In the genomic region with DNA sequence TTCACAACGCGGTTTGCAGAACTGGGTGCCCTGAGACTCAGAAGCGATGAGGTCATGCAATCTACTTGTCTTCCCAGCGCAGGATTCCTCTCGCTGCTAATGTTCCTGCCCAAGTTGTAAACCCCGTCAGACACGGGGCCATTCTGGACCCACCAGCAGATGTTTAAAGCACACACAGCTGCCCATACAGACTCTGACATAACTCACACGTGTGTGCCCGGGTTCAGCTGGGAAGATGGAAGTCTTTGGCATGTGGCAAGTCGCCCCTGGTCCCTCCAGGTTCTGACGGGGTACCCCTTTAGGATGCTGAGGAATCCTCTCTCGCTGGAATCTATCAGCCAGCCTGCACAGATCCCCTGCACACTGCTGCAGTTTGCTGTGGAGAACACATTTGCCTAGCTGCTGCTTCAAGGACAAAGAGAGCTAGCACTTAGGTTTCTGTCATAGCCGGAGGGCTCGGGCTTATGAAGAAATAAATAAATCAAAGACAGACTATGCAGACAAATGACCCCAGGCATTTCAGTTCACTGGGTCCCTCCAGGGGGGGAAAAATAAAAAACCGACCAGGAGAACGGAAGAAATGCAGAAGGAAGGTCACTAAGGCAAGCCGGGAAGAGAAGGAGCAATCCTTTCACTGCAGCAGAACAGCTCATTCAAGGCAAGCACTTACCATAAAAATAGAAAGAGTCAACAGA, we compare ENCODE assay signal across 8 mouse cellular contexts.
DNase-seq lines count a peak whose midpoint lies in the region; ATAC-seq lines count a peak whose summit lies in the region.

No protein-coding gene starts in this region.

- H3K27ac ChIP-seq in heart, embryonic 14.5 days (replicated peaks in 1 of 2; ENCODE audit: control insufficient read depth in 1 of 2, insufficient read depth in 1 of 2, low read depth in 2 of 2, low read length in 2 of 2), result no peak overlapping the region
- H3K27ac ChIP-seq in hindbrain, embryonic 10.5 days, result peak overlapping the region; percentile 82
- H3K27ac ChIP-seq in limb, embryonic 10.5 days, result peak overlapping the region; percentile 67

- no peak for DNase-seq in heart, postnatal 14 days
- DNase-seq in hindbrain, embryonic 10.5 days (ENCODE audit: low spot score), result peak; percentile 57
- DNase-seq in limb, embryonic 10.5 days (ENCODE audit: low spot score), result peak; percentile 53
- peak; percentile 15 for DNase-seq in right cerebral cortex, postnatal 14 days
- no peak for DNase-seq in MN1 (ENCODE audit: low spot score)

- intact Hi-C loops in heart, postnatal 14 days (cut with DNase I), result no loop called here

- WGBS in heart, embryonic 14.5 days, result 5% methylated on average over 17 of the region's 17 CpGs
- 2% methylated on average over 17 of the region's 17 CpGs for WGBS in hindbrain, embryonic 10.5 days
- WGBS in limb, embryonic 10.5 days, result 3% methylated on average over 17 of the region's 17 CpGs

- H3K4me3 ChIP-seq in heart, embryonic 14.5 days (ENCODE audit: control insufficient read depth in 1 of 2, insufficient read depth in 1 of 2, low read depth in 1 of 2, low read length in 2 of 2), result peak overlapping the region; percentile 34 to 39
- H3K4me3 ChIP-seq in hindbrain, embryonic 10.5 days, result peak overlapping the region; percentile 62
- peak overlapping the region; percentile 52 for H3K4me3 ChIP-seq in limb, embryonic 10.5 days

- no peak for ATAC-seq in heart, embryonic 14.5 days (ENCODE audit: insufficient number of reproducible peaks, insufficient read depth, low FRiP score, low read depth)
- 0 out of 2 replicates have a peak, but pooled peaks have one; percentile 8 for ATAC-seq in common myeloid progenitor, adult 5-6 weeks (replicated peaks; ENCODE audit: low read depth, poor library complexity, severe bottlenecking)
- no peak for ATAC-seq in megakaryocyte-erythroid progenitor cell, adult 5-6 weeks (replicated peaks; ENCODE audit: low FRiP score, low TSS enrichment, poor library complexity, severe bottlenecking)

- H3K27me3 ChIP-seq in heart, embryonic 14.5 days (ENCODE audit: control insufficient read depth, insufficient read depth, low read length), result no peaks in the 10 kb centered on the region
- peaks cover 24% of the 10 kb centered on the region for H3K27me3 ChIP-seq in hindbrain, embryonic 10.5 days (ENCODE audit: insufficient read depth, poor library complexity, severe bottlenecking)
- H3K27me3 ChIP-seq in limb, embryonic 10.5 days (ENCODE audit: low read depth, poor library complexity, severe bottlenecking), result peaks cover 8% of the 10 kb centered on the region; the same call in 1 of the 2 replicates

- H3K9ac ChIP-seq in heart, embryonic 14.5 days (ENCODE audit: low read length), result peak overlapping the region; percentile 35

- H3K36me3 ChIP-seq in heart, embryonic 14.5 days (ENCODE audit: control insufficient read depth, insufficient read depth, low read length), result no peaks in the 10 kb centered on the region
- H3K36me3 ChIP-seq in hindbrain, embryonic 10.5 days, result no peaks in the 10 kb centered on the region
- no peaks in the 10 kb centered on the region for H3K36me3 ChIP-seq in limb, embryonic 10.5 days

- no peaks in the 10 kb centered on the region for H3K9me3 ChIP-seq in heart, embryonic 14.5 days (ENCODE audit: control insufficient read depth, low read length)
- no peaks in the 10 kb centered on the region for H3K9me3 ChIP-seq in hindbrain, embryonic 10.5 days
- H3K9me3 ChIP-seq in limb, embryonic 10.5 days (replicated peaks), result no peaks in the 10 kb centered on the region

- peaks cover 11% of the 10 kb centered on the region in 2 experiments for H3K4me1 ChIP-seq in heart, embryonic 14.5 days (ENCODE audit: control insufficient read depth in 2 of 2, insufficient read depth in 2 of 2, low read length in 2 of 2)
- peaks cover 23% of the 10 kb centered on the region for H3K4me1 ChIP-seq in hindbrain, embryonic 10.5 days (replicated peaks)
- peaks cover 30% of the 10 kb centered on the region for H3K4me1 ChIP-seq in limb, embryonic 10.5 days

- peak overlapping the region; percentile 69 for H3K4me2 ChIP-seq in heart, embryonic 14.5 days (ENCODE audit: low read length)

Comparison
In these comparisons a context has a peak if more than half of its experiments do, and no peak if none do; other contexts are left out.
1. H3K27ac ChIP-seq: peak in hindbrain, embryonic 10.5 days (single experiment) and limb, embryonic 10.5 days (single experiment); none in heart, embryonic 14.5 days (0 of 2).
2. DNase-seq: peak in hindbrain, embryonic 10.5 days (single experiment), limb, embryonic 10.5 days (single experiment) and right cerebral cortex, postnatal 14 days (single experiment); none in heart, postnatal 14 days (0 of 2) and MN1 (single experiment).
3. Peak in every context shown above with its lines, with median percentiles within 50 percentile points of each other: H3K4me3 ChIP-seq.